Mouse (Mus musculus): ENCODE data around the gene Max. TPM values are rescaled to one million over a fixed set of nuclear protein-coding genes. Genes with fewer than 3 reads are reported as not detected.

Max gene
- polyA plus RNA-seq (2015; fragmentation: Nextera tagmentation; extraction: Ambion mirVana), result 13.5 and 16.5 TPM in 2 replicates

DNA sequence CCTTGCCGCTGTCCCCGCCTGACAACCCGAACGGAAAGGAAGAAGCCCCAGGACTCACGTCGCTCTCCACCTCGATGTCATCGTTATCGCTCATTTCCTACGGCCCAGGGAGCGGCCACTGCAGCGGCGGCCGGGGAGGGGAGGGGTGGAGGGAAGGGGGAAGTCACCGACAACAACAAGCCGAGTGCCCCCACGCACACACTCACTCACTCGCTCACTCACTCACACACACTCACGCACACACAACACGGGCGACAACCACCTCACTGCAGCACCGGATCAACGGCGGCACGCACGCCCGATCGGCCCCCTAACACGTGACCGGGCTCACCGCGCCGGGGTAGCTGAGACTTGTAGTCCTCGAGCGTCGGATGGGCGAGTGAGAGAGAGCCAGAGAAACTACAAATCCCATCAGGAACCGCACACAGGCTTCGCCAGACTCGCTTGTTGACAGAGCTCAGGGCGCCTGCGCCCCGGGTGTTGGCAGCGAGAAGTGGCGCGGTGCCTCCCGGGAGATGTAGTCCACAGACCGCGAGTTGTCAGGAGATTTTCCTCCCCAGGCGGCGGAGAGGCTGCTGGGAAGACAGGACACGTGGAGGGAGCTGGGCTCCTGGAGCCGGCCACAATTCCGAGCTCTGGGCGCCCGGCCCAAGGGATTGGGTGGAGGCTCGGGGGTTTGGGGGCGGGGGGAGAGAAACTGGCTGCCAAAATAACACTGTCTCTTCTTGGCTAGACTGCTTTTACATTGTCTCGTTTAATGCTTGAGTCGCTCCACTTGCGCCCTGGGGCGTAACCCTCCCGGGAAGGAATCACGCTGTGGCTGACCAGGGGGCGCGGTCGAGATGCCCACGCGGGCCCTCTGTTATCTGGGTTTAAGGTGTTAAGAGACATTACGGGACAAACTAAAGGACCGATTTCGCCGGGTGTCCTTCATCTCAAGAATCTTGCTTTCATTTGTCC lies at the start of gene Max:
Max (minus strand) TSS at position 270 of the 960 bp plus-strand sequence.
- under 1% methylated on average over 71 of the region's 73 CpGs for WGBS
- Histone ChIP-seq H3K4me1 (peaks cover 13% of the 10 kb centered on the region), H3K27me3 (no peaks in the 10 kb centered on the region), H3K9me3 (replicated peaks) (no peaks in the 10 kb centered on the region), H3K9ac (peak within 1 kb of the TSS; percentile 75), H3K27ac (peak within 1 kb of the TSS; percentile 17; the same call in 1 of the 2 replicates), H3K4me3 (peak within 1 kb of the TSS; percentile 74), H3K4me2 (peak within 1 kb of the TSS; percentile 85), H3K36me3 (ENCODE audit: poor library complexity, severe bottlenecking) (peaks cover 25% of the 10 kb centered on the region)
- peak; percentile 99 for ATAC-seq

DNA sequence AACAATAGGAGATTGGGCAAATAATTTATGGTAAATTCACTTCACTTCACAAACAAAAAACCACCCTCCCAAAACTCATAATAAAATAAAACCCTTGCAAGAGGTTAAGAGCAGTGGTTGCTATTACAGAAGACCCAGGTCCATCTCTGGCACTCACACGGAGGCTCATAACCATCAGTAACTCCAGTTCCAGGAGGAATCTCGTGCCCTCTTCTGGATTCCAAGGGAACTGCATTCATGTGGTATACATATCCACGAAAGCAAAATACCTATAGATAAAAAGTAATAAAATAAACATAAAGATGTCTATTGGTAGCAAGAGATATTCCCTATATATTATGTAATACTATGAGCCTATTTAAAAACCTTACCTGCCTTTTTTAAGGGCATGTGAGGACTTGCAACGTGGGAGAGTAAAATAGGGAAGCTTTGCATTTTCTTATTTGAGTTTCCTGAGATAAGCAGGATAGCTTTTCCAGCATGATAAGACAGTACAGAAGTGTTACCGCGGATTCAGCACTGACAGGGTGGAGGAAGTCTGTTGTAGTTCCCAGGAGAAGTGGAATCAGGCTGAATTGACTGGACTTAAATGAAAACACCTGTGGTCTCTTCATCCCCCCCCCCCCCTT lies 49.2 kb upstream of the Max start:
- WGBS, result 72% methylated on average over 6 of the region's 6 CpGs
- Histone ChIP-seq H3K4me3 (no peak overlapping the region), H3K27me3 (no peaks in the 10 kb centered on the region), H3K9me3 (replicated peaks) (no peaks in the 10 kb centered on the region), H3K9ac (no peak overlapping the region), H3K4me2 (no peak overlapping the region), H3K27ac (no peak overlapping the region), H3K4me1 (no peaks in the 10 kb centered on the region), H3K36me3 (ENCODE audit: poor library complexity, severe bottlenecking) (no peaks in the 10 kb centered on the region)
- ATAC-seq, result no peak

DNA sequence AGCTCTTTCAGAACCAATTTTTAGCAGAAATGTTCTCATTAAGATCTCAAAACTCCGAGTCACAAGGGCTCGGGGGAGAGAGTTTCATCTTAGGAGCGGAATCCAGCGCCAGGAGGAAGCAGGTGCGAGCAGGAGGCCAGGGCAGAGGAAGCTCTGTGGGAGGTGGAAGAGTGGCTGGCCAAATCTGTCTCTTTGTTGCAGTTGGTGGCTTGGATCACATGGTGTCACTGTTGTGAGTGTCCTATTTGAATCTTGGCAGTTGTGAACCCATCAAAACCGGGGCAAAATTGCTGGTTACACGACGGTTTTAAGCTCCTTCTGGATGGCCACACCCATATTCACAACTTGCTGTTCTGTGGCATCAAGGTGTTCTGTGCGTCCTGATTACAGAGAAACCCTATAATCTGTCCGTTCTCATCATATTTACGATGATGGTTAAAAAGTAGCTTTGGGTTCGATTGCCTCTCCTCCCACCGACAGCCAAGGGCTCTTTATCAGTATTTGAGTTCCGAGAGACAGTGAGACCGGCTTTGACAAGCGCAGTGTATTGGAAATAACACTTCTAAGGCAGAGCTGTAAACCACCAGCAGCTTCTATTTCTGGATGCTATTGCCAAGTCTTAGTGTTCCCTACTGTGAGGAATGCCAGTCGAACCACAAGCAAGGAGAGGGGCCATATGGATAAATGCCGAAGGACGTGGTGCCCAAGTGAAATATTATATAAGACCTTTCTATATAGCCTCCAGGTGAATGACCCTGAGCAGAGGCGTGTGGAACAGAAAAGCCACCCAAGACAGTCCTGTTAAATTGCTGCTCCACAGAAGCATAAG lies 47.4 kb upstream of the Max start:
- H3K27ac ChIP-seq, result no peak overlapping the region
- H3K4me2 ChIP-seq, result no peak overlapping the region
- H3K36me3 ChIP-seq (ENCODE audit: poor library complexity, severe bottlenecking), result no peaks in the 10 kb centered on the region
- no peaks in the 10 kb centered on the region for H3K27me3 ChIP-seq
- H3K9me3 ChIP-seq (replicated peaks), result no peaks in the 10 kb centered on the region
- no peak overlapping the region for H3K4me3 ChIP-seq
- no peak for ATAC-seq
- no peaks in the 10 kb centered on the region for H3K4me1 ChIP-seq
- 67% methylated on average over 20 of the region's 20 CpGs for WGBS
- no peak overlapping the region for H3K9ac ChIP-seq

GRCm38 (mm10) chr12:77004893-77005292 lies 42.9 kb upstream of the Max start:
- H3K4me1 ChIP-seq, result peaks cover 9% of the 10 kb centered on the region
- no peak overlapping the region for H3K27ac ChIP-seq
- ATAC-seq, result no peak
- 75% methylated on average over 10 of the region's 10 CpGs for WGBS
- H3K9me3 ChIP-seq (replicated peaks), result no peaks in the 10 kb centered on the region
- no peak overlapping the region for H3K4me3 ChIP-seq
- H3K36me3 ChIP-seq (ENCODE audit: poor library complexity, severe bottlenecking), result no peaks in the 10 kb centered on the region
- H3K27me3 ChIP-seq, result no peaks in the 10 kb centered on the region
- H3K9ac ChIP-seq, result no peak overlapping the region
- H3K4me2 ChIP-seq, result no peak overlapping the region

DNA sequence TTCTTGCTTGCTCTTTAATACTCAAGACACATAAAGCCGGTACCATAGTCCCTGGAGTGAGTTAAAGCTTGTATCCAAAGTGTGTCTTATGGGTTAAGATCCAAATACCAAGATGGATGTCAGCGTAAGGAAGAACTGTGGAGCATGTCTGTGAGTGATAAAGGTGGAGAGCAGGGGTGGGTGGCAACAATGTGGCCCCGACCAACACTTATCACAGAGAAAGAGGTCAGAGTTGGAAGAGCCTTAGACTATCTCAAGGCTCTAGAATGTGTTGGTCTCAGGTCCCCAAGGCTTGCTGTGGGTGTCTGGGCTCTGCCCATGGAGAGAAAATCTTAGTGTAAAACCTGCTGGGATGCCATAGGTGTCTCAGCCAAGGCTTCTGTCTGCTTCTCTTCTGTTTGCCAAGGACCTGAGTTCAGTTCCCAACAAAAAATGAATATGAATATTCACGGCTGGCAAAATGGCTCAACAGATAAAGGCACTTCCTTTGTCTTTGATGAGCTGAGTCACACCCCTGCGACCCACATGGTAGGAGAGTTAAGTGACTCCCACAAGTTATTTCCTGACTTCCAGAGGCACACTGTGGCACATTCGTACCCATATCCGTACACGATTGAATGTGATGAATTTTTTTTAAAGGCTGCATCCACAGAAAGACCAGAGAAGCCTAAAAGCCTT lies 40.7 kb upstream of the Max start:
- H3K4me3 ChIP-seq, result no peak overlapping the region
- no peaks in the 10 kb centered on the region for H3K9me3 ChIP-seq (replicated peaks)
- no peak for ATAC-seq
- H3K27me3 ChIP-seq, result 0 out of 2 replicates have a peak, but pooled peaks cover 2% of the 10 kb centered on the region
- 92% methylated on average over 8 of the region's 8 CpGs for WGBS
- H3K4me2 ChIP-seq, result no peak overlapping the region
- H3K4me1 ChIP-seq, result peaks cover 9% of the 10 kb centered on the region
- H3K27ac ChIP-seq, result no peak overlapping the region
- no peaks in the 10 kb centered on the region for H3K36me3 ChIP-seq (ENCODE audit: poor library complexity, severe bottlenecking)
- H3K9ac ChIP-seq, result no peak overlapping the region

- 68% methylated on average over 1 of the region's 1 CpGs for WGBS
- H3K4me3 ChIP-seq, result no peak overlapping the region
- H3K4me2 ChIP-seq, result no peak overlapping the region
- ATAC-seq, result no peak
- H3K9ac ChIP-seq, result no peak overlapping the region
- peaks cover 9% of the 10 kb centered on the region for H3K4me1 ChIP-seq
- H3K27me3 ChIP-seq, result 0 out of 2 replicates have a peak, but pooled peaks cover 2% of the 10 kb centered on the region
- H3K36me3 ChIP-seq (ENCODE audit: poor library complexity, severe bottlenecking), result no peaks in the 10 kb centered on the region
- no peaks in the 10 kb centered on the region for H3K9me3 ChIP-seq (replicated peaks)
- no peak overlapping the region for H3K27ac ChIP-seq
Measured at GRCm38 (mm10) chr12:77001312-77001711, 39.3 kb upstream of the Max start.

GRCm38 (mm10) chr12:77000705-77001284 lies 38.8 kb upstream of the Max start:
- no peaks in the 10 kb centered on the region for H3K36me3 ChIP-seq (ENCODE audit: poor library complexity, severe bottlenecking)
- WGBS, result 13% methylated on average over 6 of the region's 6 CpGs
- H3K4me3 ChIP-seq, result no peak overlapping the region
- no peaks in the 10 kb centered on the region for H3K9me3 ChIP-seq (replicated peaks)
- 0 out of 2 replicates have a peak, but pooled peaks cover 2% of the 10 kb centered on the region for H3K27me3 ChIP-seq
- H3K27ac ChIP-seq, result peak overlapping the region; percentile 19; the same call in 1 of the 2 replicates
- peaks cover 9% of the 10 kb centered on the region for H3K4me1 ChIP-seq
- no peak overlapping the region for H3K4me2 ChIP-seq
- H3K9ac ChIP-seq, result no peak overlapping the region
- ATAC-seq, result peak; percentile 79

- H3K4me1 ChIP-seq, result peaks cover 9% of the 10 kb centered on the region
- H3K4me2 ChIP-seq, result no peak overlapping the region
- 0 out of 2 replicates have a peak, but pooled peaks cover 2% of the 10 kb centered on the region for H3K27me3 ChIP-seq
- WGBS, result 22% methylated on average over 4 of the region's 4 CpGs
- no peak overlapping the region for H3K9ac ChIP-seq
- no peak overlapping the region for H3K4me3 ChIP-seq
- H3K9me3 ChIP-seq (replicated peaks), result no peaks in the 10 kb centered on the region
- no peaks in the 10 kb centered on the region for H3K36me3 ChIP-seq (ENCODE audit: poor library complexity, severe bottlenecking)
- ATAC-seq, result peak; percentile 91
- peak overlapping the region; percentile 19; the same call in 1 of the 2 replicates for H3K27ac ChIP-seq
Measured at GRCm38 (mm10) chr12:77000096-77000704, 38.2 kb upstream of the Max start.

DNA sequence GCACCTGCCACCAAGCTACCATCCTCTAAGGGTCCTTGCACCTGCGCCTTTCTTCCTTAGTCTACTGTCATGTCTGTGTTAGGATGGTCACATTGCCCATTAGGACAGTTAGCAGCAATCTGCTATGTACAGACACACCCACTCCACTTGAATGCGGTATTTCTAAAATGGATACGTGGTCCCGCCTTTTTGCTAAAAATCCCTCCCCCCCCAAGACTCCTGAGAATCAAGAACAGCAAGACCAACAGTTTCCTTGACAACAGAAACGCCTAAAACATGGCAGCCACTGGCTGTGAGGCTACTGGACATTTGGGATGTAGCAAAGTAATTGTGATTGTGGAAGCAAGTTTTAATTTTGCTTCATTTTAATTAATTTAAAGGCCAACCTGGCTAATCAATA lies 32.8 kb upstream of the Max start:
- WGBS, result 93% methylated on average over 5 of the region's 5 CpGs
- no peak overlapping the region for H3K9ac ChIP-seq
- H3K9me3 ChIP-seq (replicated peaks), result no peaks in the 10 kb centered on the region
- 0 out of 2 replicates have a peak, but pooled peaks cover 2% of the 10 kb centered on the region for H3K27me3 ChIP-seq
- H3K27ac ChIP-seq, result no peak overlapping the region
- no peak overlapping the region for H3K4me2 ChIP-seq
- ATAC-seq, result no peak
- no peaks in the 10 kb centered on the region for H3K4me1 ChIP-seq
- H3K4me3 ChIP-seq, result no peak overlapping the region
- no peaks in the 10 kb centered on the region for H3K36me3 ChIP-seq (ENCODE audit: poor library complexity, severe bottlenecking)

GRCm38 (mm10) chr12:76992891-76993529 lies 31.0 kb upstream of the Max start:
- H3K9me3 ChIP-seq (replicated peaks), result no peaks in the 10 kb centered on the region
- H3K4me2 ChIP-seq, result no peak overlapping the region
- no peak overlapping the region for H3K9ac ChIP-seq
- WGBS, result 92% methylated on average over 16 of the region's 16 CpGs
- no peak for ATAC-seq
- H3K27me3 ChIP-seq, result no peaks in the 10 kb centered on the region
- no peaks in the 10 kb centered on the region for H3K36me3 ChIP-seq (ENCODE audit: poor library complexity, severe bottlenecking)
- H3K27ac ChIP-seq, result no peak overlapping the region
- no peak overlapping the region for H3K4me3 ChIP-seq
- H3K4me1 ChIP-seq, result no peaks in the 10 kb centered on the region
